Mouse (Mus musculus): Measurements from ENCODE around the gene Qsox1.

DNA sequence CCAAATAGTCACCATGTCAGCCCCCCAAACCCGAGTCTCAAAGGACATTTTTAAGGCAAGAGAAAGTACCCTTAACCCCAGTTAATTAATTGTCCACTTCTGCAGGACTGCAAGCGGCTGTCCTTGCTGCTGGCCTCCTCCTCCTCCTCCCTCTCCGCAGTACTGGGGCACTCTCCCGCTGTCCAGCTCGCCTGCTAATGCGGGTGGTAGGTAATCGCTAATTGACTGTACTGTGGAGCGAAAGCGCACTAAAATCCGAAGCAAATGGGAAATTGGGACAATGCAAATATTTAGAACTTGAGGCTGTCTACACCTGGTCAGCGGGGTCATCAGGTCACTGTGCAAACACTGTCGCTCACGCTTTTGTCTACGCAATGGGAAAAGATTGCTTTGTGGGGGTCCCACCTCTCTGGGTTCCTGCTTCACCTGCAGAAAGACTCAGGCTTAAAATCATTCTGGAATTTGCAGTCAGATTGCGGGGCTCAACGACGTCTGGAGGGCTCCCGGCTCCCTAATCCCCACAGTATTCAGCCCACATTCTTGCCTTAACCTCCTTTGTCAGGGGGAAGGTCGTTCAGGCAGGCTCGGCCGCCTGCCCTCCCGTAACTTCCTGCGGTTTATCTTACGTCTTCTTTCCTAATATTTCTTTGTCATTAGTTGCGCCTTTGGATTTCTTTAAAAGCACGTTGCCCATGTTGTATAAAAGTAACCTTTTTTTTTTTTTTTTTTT is 76.4 kb downstream of the Qsox1 start:
- TF ChIP-seq CTCF (conservative IDR thresholded peaks at IDR 0.05; ENCODE audit: low read length) (no peak), NANOG (IDR thresholded peaks at IDR 0.05; ENCODE audit: borderline replicate concordance, low read length) (no peak), POU5F1 (IDR thresholded peaks at IDR 0.05; ENCODE audit: borderline replicate concordance, low read length) (no peak)
